8 mouse cellular contexts compared by ENCODE assay signal in genomic region chrX:166661043-166661718, GRCm38 (mm10).
DNase-seq lines count a peak whose midpoint lies in the region; TF ChIP-seq lines count a peak whose summit lies in the region.

No protein-coding gene starts in this region.

- peak; percentile 85 for DNase-seq in ZHBTc4 (ENCODE audit: low read depth, low spot score)
- DNase-seq in gastrocnemius, postnatal 10 days, result peak; percentile 65
- peak; percentile 47 for DNase-seq in hindlimb bud, embryonic 11.5 days (ENCODE audit: extremely low spot score, low read depth, low spot score)
- DNase-seq in left cerebral cortex, adult 8-10 months (ENCODE audit: low spot score in 2 of 2), result peak; percentile 29 to 30
- peak; percentile 71 for DNase-seq in right cerebral cortex, postnatal 14 days
- DNase-seq in urinary bladder, postnatal 4 days (ENCODE audit: low spot score in 2 of 2), result peak; percentile 32 to 67

- peak overlapping the region; percentile 74 for H3K27ac ChIP-seq in cortical plate, adult 2 months (ENCODE audit: insufficient read depth, low read length)
- peak overlapping the region; percentile 73 for H3K27ac ChIP-seq in macrophage

- WGBS in macrophage (ENCODE audit: missing documents), result 24% methylated on average over 16 of the region's 16 CpGs

- TF ChIP-seq POLR2A in cortical plate, adult 2 months (IDR thresholded peaks at IDR 0.05; ENCODE audit: extremely low read depth, insufficient read depth, low read length), result no peak

- H3K79me2 ChIP-seq in macrophage (ENCODE audit: inconsistent target), result no peaks in the 10 kb centered on the region

- peak; percentile 55 for TF ChIP-seq CTCF in cortical plate, adult 2 months (IDR thresholded peaks at IDR 0.05; ENCODE audit: extremely low read depth, insufficient read depth, low read length)

- H3K4me1 ChIP-seq in cortical plate, adult 2 months (ENCODE audit: control insufficient read depth, insufficient read depth, low read length), result no peaks in the 10 kb centered on the region

- H3K36me3 ChIP-seq in macrophage (ENCODE audit: inconsistent target), result no peaks in the 10 kb centered on the region

- no peak overlapping the region for H3K4me3 ChIP-seq in cortical plate, adult 2 months (ENCODE audit: insufficient read depth, low read length)
- H3K4me3 ChIP-seq in macrophage (ENCODE audit: inconsistent target), result no peak overlapping the region; the same call in 1 of the 2 replicates

Comparison
In these comparisons a context has a peak if more than half of its experiments do, and no peak if none do; other contexts are left out.
1. DNase-seq: peak in every context shown above with its lines; median percentile 85 in ZHBTc4; 71 in right cerebral cortex, postnatal 14 days; 65 in gastrocnemius, postnatal 10 days; 50 in urinary bladder, postnatal 4 days; 47 in hindlimb bud, embryonic 11.5 days; 30 in left cerebral cortex, adult 8-10 months.